Mouse (Mus musculus) neural tube, embryonic 14.5 days (tissue): ENCODE results near the gene Tjp3. TPM values are rescaled to one million over a fixed set of nuclear protein-coding genes. Genes with fewer than 3 reads are reported as not detected.

Experiments used
- ATAC-seq: fragments of 200-750 bp; cut with Nextera tagmentation; 2 replicates; pipeline ENCODE4 v1.8.0; 2017; ENCODE audit warnings: low read depth, mild to moderate bottlenecking, moderate TSS enrichment, moderate library complexity
- H3K27ac ChIP-seq: fragments of 300-500 bp; sonication (generic); 2 replicates; pipeline ENCODE4 v1.5.1; 2014; ENCODE audit warnings: low read depth, mild to moderate bottlenecking, control low read depth, low read length, moderate library complexity, mixed read lengths
- H3K27me3 ChIP-seq: fragments of 300-500 bp; sonication (generic); 2 replicates; pipeline ENCODE4 v1.6.1; 2014; ENCODE audit warnings: low read length; ENCODE audit not compliant: control insufficient read depth, insufficient read depth
- H3K36me3 ChIP-seq: fragments of 300-500 bp; sonication (generic); 2 replicates; pipeline ENCODE4 v1.6.1; 2014; ENCODE audit warnings: low read length, mixed read lengths; ENCODE audit not compliant: control insufficient read depth, insufficient read depth
- H3K4me1 ChIP-seq: fragments of 300-500 bp; sonication (generic); 2 replicates; pipeline ENCODE4 v1.6.1; 2014; ENCODE audit warnings: low read length; ENCODE audit not compliant: control insufficient read depth, insufficient read depth
- H3K4me2 ChIP-seq: fragments of 300-500 bp; sonication (generic); 2 replicates; pipeline ENCODE4 v1.6.1; 2014; ENCODE audit warnings: mild to moderate bottlenecking, low read depth, low read length, control low read depth
- H3K4me3 ChIP-seq: fragments of 300-500 bp; sonication (generic); 2 replicates; pipeline ENCODE4 v1.5.1; 2014; ENCODE audit warnings: low read depth, low read length, control low read depth, mixed read lengths
- H3K9ac ChIP-seq: fragments of 300-500 bp; sonication (generic); replicated peaks from 2 replicates; pipeline ENCODE4 v1.6.1; 2014; ENCODE audit warnings: low read depth, mild to moderate bottlenecking, control low read depth, low read length, mixed read lengths
- H3K9me3 ChIP-seq: fragments of 300-500 bp; sonication (generic); 2 replicates; pipeline ENCODE4 v1.6.1; 2016; ENCODE audit warnings: low read length; ENCODE audit not compliant: control insufficient read depth
- WGBS: fragments of 180-500 bp; shearing (Covaris S2); extraction: QIAGEN DNeasy Blood & Tissue Kit; methylation state at CpG from one replicate; pipeline ENCODE4 v1.1.7; 2014; 5-methylcytosine and 5-hydroxymethylcytosine counted together
- polyA plus RNA-seq: library from polyadenylated mRNA; unstranded; fragments of >200 nt; fragmentation: Nextera tagmentation; extraction: Ambion mirVana; gene quantifications from 2 replicates; pipeline ENCODE4 v1.2.1, GENCODE M21; 2014

Tjp3 gene
- polyA plus RNA-seq, 1 experiment from 2014 or later, result 2.6 TPM

DNA sequence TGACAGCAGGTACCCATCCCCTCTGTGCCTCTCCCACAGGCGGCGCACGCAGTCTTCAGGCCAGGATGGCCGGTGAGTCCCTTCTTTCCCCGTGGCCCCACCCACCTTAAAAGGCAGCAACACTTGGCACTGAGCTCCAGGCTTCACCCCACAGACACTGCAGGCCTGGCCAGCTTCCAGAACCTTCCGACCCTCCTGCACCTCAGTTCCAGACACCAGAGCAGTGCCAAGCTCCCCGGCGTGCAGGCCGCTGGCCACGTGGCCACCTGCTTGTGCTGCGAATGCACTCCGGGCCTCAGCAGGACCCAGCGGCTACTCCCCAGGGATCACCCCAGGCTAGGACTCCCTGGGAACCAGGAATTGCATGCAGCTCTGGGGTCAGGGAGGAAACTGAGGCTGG, 22.2 kb upstream of the Tjp3 start:
- 95% methylated on average over 13 of the region's 13 CpGs for WGBS
- ATAC-seq, result no peak

DNA sequence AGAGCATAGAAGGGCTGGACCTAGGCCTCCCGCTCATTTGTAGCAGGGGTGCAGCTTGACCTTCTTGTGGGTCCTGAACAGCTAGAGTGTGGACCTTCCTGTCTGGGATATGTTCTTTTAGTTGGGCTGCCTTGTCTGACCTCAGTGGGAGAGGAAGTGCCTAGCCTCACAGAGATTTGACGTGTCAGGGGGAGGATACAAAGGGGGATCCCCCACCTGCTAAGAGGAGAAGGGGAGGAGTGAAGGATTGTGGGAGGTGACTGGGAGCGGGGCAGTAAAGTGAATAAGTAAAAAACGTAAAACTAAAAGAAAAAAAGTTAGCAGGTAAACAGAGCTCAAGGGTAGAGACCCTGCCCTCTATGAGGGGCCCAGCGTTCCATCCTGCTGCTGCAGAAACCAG, 18.2 kb upstream of the Tjp3 start:
- Histone ChIP-seq H3K9me3 (no peaks in the 10 kb centered on the region), H3K27ac (no peak overlapping the region), H3K9ac (no peak overlapping the region), H3K36me3 (peaks cover 80% of the 10 kb centered on the region), H3K4me3 (no peak overlapping the region), H3K4me2 (no peak overlapping the region), H3K27me3 (no peaks in the 10 kb centered on the region), H3K4me1 (no peaks in the 10 kb centered on the region)
- whole genome bisulfite sequencing, result 94% methylated on average over 5 of the region's 5 CpGs
- ATAC-seq, result no peak

More for the DNA sequence above, 22.2 kb upstream of the Tjp3 start:
- Histone ChIP-seq H3K9me3 (no peaks in the 10 kb centered on the region), H3K36me3 (peaks cover 80% of the 10 kb centered on the region), H3K4me1 (no peaks in the 10 kb centered on the region), H3K27ac (no peak overlapping the region), H3K27me3 (no peaks in the 10 kb centered on the region), H3K9ac (no peak overlapping the region), H3K4me3 (no peak overlapping the region), H3K4me2 (no peak overlapping the region)

DNA sequence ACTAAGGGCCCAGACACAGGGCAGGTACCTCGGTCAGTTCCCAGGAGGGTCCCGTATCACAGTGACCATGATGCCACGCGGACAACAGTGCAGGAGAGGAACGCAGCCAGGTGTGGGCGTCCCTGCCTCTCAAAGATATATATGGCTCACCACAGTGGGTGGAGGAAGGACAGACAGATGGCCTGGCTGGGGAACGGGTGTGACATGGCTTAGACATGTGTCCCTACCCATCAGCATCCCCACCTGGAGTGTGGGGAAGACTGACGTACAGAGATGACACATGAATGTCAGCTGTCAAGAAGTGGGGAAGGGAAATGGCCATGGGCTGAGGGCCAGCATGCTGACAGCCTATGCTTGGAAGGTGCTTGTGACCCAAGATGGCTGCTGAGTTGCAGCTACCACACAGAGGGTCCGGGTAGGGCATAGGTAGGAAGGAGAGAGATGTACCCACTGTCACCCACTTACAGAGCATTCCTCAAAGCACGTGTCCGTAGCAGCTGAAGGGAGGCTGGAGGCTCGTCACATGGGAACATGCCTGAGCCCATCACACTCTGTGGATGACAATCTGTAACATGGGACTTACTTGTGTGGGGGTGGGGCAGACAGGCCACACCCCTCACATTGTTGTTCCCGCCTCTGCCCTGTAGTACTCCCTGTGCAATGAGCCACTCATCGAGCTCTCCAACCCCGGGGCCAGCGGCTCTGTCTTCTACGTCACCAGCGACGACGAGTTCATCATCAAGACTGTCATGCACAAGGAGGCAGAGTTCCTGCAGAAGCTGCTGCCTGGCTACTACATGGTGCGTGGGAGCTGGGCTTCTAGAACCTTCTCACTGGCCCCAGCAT, 15.7 kb upstream of the Tjp3 start:
- ATAC-seq, result no peak
- H3K27ac ChIP-seq, result no peak overlapping the region
- H3K4me2 ChIP-seq, result no peak overlapping the region
- H3K36me3 ChIP-seq, result peaks cover 56% of the 10 kb centered on the region
- 94% methylated on average over 21 of the region's 21 CpGs for WGBS
- H3K27me3 ChIP-seq, result no peaks in the 10 kb centered on the region
- H3K4me3 ChIP-seq, result no peak overlapping the region
- no peak overlapping the region for H3K9ac ChIP-seq
- H3K4me1 ChIP-seq, result no peaks in the 10 kb centered on the region
- H3K9me3 ChIP-seq, result no peaks in the 10 kb centered on the region

DNA sequence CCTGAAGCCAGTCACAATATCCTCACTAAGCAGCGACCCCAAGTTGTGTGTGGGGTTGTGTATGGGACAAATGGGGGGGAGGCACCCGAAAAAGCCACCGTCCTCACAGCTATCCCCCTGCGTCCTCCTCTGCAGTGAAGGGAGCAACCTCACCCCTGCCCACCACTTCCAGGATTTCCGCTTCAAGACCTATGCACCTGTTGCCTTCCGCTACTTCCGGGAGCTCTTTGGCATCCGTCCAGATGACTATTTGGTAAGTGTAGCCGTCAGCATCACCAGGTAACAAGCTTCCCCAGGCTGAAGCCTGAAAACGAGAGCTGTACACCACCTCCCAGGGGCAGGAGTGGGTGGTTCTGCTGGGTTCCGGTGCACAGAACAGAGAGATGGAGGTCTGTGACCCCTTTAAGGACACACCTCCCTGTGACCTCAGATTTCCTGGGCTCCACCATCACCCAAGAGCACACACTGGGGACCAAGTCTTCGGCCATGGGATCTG, 14.8 kb upstream of the Tjp3 start:
- Histone ChIP-seq H3K4me3 (no peak overlapping the region), H3K4me1 (no peaks in the 10 kb centered on the region), H3K27me3 (no peaks in the 10 kb centered on the region), H3K4me2 (no peak overlapping the region), H3K36me3 (peaks cover 48% of the 10 kb centered on the region), H3K9ac (no peak overlapping the region), H3K27ac (no peak overlapping the region), H3K9me3 (no peaks in the 10 kb centered on the region)
- ATAC-seq, result no peak
- WGBS, result 95% methylated on average over 12 of the region's 12 CpGs

DNA sequence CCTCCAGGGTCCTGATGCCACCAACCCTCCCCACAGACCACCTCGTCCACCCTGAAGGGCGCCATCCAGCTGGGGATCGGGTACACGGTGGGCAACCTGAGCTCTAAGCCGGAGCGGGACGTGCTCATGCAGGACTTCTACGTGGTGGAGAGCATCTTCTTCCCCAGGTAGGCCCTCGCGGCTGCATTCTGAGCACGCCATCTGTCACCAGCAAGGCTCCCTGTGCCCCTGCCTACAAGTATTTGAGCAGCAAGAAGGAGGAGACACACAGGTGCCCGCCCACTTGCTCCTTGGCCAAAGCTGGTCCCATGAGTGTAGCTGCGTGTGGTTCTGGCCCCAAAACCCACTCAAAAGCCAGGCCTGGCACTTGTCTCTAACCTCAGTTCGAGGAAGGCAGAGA, 14.3 kb upstream of the Tjp3 start:
- no peak overlapping the region for H3K4me3 ChIP-seq
- H3K9ac ChIP-seq, result no peak overlapping the region
- no peak for ATAC-seq
- WGBS, result 96% methylated on average over 14 of the region's 14 CpGs
- no peaks in the 10 kb centered on the region for H3K9me3 ChIP-seq
- H3K27ac ChIP-seq, result no peak overlapping the region
- H3K4me2 ChIP-seq, result no peak overlapping the region
- H3K4me1 ChIP-seq, result no peaks in the 10 kb centered on the region
- peaks cover 43% of the 10 kb centered on the region for H3K36me3 ChIP-seq
- H3K27me3 ChIP-seq, result no peaks in the 10 kb centered on the region

DNA sequence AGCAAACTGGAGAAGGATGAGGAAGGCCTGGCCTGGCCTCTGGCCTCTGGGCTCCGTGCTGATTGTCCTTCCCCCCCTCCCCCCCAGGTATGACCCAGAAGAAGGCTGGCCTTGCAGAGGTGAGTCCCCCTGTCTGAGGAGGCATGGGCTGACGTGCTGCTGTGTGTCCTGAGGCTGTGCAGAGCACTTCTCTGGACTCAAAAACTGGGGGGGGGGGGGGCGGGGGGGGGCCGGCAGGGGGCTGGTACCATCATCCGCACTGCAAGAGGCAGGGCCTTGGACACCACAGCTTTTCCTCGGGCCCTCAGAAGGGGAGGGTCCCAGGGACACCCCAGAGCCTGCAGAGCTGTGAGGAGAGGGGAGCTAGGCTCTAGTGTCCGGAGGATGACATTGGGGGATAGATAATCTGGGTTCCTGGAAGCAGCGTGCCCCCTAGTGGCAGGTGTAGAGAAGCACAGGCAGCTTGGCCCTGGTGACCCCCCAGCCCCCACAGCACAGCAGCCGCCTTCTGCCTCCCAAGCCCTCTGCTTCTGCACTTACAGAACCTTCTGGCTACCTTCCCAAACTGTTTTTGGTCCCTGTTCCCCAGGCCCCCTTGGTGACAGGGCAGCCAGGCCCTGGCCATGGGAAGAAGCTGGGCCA, 13.3 kb upstream of the Tjp3 start:
- no peak overlapping the region for H3K27ac ChIP-seq
- peak; percentile 45; the same call in 1 of the 2 replicates for ATAC-seq
- no peaks in the 10 kb centered on the region for H3K27me3 ChIP-seq
- no peak overlapping the region for H3K4me2 ChIP-seq
- peaks cover 34% of the 10 kb centered on the region for H3K36me3 ChIP-seq
- no peak overlapping the region for H3K9ac ChIP-seq
- H3K4me3 ChIP-seq, result no peak overlapping the region
- WGBS, result 17% methylated on average over 8 of the region's 9 CpGs
- H3K9me3 ChIP-seq, result no peaks in the 10 kb centered on the region
- H3K4me1 ChIP-seq, result no peaks in the 10 kb centered on the region

DNA sequence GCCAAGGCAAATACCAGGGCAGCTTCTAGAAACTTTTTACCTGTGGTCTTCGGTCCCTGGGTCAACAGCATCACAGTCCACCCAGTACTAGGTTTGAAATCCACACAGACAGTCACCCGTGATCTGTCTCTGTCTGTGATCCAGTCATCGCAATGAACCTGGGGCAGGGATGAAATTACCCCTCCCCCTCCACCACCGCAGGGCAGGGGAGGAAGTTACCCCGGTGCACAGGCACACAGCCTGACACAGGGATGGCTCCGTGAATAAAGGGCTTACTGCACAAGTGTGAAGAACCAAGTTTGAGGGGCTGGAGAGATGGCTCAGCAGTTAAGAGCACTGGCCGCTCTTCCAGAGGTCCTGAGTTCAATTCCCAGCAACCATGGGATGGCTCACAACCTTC, 12.4 kb upstream of the Tjp3 start:
- peaks cover 24% of the 10 kb centered on the region for H3K36me3 ChIP-seq
- 82% methylated on average over 7 of the region's 7 CpGs for WGBS
- no peaks in the 10 kb centered on the region for H3K27me3 ChIP-seq
- 0 out of 2 replicates have a peak, but pooled peaks cover 3% of the 10 kb centered on the region for H3K4me1 ChIP-seq
- H3K9me3 ChIP-seq, result no peaks in the 10 kb centered on the region
- no peak overlapping the region for H3K4me2 ChIP-seq
- H3K4me3 ChIP-seq, result no peak overlapping the region
- H3K9ac ChIP-seq, result no peak overlapping the region
- no peak overlapping the region for H3K27ac ChIP-seq
- no peak for ATAC-seq

DNA sequence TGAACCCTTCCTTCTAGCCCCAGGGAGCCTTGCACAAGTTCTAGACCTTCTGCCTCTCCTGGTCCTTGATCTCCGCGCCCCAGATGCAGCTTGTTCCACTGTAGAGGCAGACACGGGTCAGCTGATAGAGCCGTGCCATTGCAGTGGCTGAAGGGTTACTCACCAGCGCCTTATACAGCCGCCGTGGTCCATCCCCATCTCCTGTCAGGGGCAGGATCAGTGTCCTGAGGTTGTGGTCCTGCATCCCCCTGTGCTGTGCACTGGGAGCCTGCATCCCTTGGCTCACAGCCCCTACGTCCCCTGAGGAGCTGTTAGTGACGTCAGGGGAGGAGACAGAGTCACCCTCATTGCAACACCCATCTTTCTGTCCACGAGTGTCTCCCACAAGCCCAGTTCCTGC, 11.9 kb upstream of the Tjp3 start:
- H3K4me2 ChIP-seq, result no peak overlapping the region
- ATAC-seq, result no peak
- H3K36me3 ChIP-seq, result peaks cover 21% of the 10 kb centered on the region
- H3K9me3 ChIP-seq, result no peaks in the 10 kb centered on the region
- no peak overlapping the region for H3K4me3 ChIP-seq
- 77% methylated on average over 10 of the region's 10 CpGs for WGBS
- H3K4me1 ChIP-seq, result 0 out of 2 replicates have a peak, but pooled peaks cover 3% of the 10 kb centered on the region
- no peak overlapping the region for H3K9ac ChIP-seq
- H3K27me3 ChIP-seq, result no peaks in the 10 kb centered on the region
- no peak overlapping the region for H3K27ac ChIP-seq

DNA sequence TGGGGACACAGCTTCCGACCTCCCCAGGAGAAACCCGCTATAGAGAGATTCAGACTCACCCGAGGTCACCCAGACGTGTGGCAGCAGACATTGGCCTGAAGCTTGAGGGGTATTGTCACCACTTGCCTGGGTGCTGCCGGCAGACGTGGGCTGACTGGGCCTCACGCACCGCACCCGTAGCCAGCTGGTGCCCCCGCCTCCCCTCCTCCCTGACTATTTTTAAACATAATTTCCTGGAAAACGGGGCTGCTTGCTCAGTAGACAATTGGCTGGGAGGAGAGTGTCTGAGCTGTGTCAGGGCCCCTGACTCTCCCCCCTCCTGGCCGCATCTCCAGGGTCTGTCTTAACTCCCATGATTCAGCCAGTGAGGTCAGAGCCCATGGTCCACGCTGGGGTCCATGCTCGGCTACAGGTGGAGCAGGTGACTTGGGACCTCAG, 11.4 kb upstream of the Tjp3 start:
- no peak overlapping the region for H3K27ac ChIP-seq
- WGBS, result 62% methylated on average over 14 of the region's 14 CpGs
- ATAC-seq, result no peak

More for the DNA sequence above, 11.4 kb upstream of the Tjp3 start:
- Histone ChIP-seq H3K36me3 (peaks cover 17% of the 10 kb centered on the region), H3K9ac (no peak overlapping the region), H3K4me2 (no peak overlapping the region), H3K9me3 (no peaks in the 10 kb centered on the region), H3K4me1 (0 out of 2 replicates have a peak, but pooled peaks cover 3% of the 10 kb centered on the region), H3K4me3 (no peak overlapping the region), H3K27me3 (no peaks in the 10 kb centered on the region)
